Mouse (Mus musculus): Measurements from ENCODE around the gene Cdyl. TPM values are rescaled to one million over a fixed set of nuclear protein-coding genes. Genes with fewer than 3 reads are reported as not detected.
A peak's percentile ranks its signal among the peaks of the same experiment; 100 is the strongest.

The Cdyl gene
- polyA plus RNA-seq, 1 experiment = 2.8 TPM

DNA sequence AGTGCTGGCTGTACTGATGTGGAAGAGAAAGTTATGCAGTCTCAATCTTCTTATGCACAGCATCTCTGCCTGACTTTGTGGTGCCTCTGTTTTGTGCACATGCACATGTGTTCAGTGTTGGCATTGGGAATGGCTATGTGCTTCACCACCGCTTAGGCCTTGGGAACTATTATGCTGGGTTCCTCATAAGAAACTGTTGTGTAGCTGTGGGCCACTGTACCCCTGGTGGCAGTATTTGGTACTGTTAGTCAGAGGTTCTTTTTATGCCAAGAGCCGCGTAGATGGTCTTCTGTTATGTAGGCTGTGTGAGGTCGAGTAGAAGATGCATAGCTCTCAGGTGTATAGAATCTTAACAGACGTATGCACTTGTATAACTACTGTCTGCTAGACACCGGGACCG, 147.4 kb downstream of the Cdyl start:
- no peaks in the 10 kb centered on the region for H3K27me3 ChIP-seq (replicated peaks; ENCODE audit: control insufficient read depth, insufficient read depth, low read length)
- no peaks in the 10 kb centered on the region for H3K36me3 ChIP-seq (ENCODE audit: control insufficient read depth, insufficient read depth, low read length)
- whole genome bisulfite sequencing = 95% methylated on average over 7 of the region's 7 CpGs
- H3K27ac ChIP-seq (ENCODE audit: insufficient read depth, low read depth, low read length) = no peak overlapping the region
- 0 out of 2 replicates have a peak, but pooled peaks have one; percentile 1 for TF ChIP-seq CTCF (conservative IDR thresholded peaks at IDR 0.05; ENCODE audit: insufficient read depth, insufficient read length, low read depth, low read length)
- TF ChIP-seq POLR2A (IDR thresholded peaks at IDR 0.05; ENCODE audit: low read depth, low read length) = no peak
- H3K4me3 ChIP-seq (ENCODE audit: insufficient read depth, low read depth, low read length) = no peak overlapping the region
- H3K4me1 ChIP-seq (ENCODE audit: control insufficient read depth, insufficient read depth, low read length) = no peaks in the 10 kb centered on the region
- DNase-seq = no peak

DNA sequence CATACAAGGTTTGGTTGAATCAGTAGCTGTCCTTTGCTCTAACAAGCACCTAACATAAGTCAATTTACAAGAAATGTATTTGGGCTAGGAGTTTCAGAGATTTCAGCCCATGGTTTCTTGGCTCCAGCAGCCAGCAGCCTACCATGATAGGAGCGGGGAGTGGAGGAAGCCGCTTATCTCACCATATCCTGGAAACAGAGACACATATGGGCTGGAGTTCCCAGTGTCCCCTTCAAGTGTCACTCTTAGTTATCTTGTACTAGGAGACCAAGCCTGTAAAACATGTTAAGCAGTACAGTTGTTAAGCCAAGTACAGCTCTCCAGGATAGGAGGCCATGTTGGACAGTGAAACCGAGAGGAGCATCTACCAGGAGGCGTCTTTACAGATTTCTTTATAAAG, 147.9 kb downstream of the Cdyl start:
- TF ChIP-seq CTCF (conservative IDR thresholded peaks at IDR 0.05; ENCODE audit: insufficient read depth, insufficient read length, low read depth, low read length) (no peak), POLR2A (IDR thresholded peaks at IDR 0.05; ENCODE audit: low read depth, low read length) (no peak)
- no peak overlapping the region for H3K27ac ChIP-seq (ENCODE audit: insufficient read depth, low read depth, low read length)
- 98% methylated on average over 4 of the region's 4 CpGs for WGBS
- no peaks in the 10 kb centered on the region for H3K36me3 ChIP-seq (ENCODE audit: control insufficient read depth, insufficient read depth, low read length)
- no peaks in the 10 kb centered on the region for H3K27me3 ChIP-seq (replicated peaks; ENCODE audit: control insufficient read depth, insufficient read depth, low read length)
- H3K4me3 ChIP-seq (ENCODE audit: insufficient read depth, low read depth, low read length) = no peak overlapping the region
- H3K4me1 ChIP-seq (ENCODE audit: control insufficient read depth, insufficient read depth, low read length) = no peaks in the 10 kb centered on the region
- no peak for DNase-seq

DNA sequence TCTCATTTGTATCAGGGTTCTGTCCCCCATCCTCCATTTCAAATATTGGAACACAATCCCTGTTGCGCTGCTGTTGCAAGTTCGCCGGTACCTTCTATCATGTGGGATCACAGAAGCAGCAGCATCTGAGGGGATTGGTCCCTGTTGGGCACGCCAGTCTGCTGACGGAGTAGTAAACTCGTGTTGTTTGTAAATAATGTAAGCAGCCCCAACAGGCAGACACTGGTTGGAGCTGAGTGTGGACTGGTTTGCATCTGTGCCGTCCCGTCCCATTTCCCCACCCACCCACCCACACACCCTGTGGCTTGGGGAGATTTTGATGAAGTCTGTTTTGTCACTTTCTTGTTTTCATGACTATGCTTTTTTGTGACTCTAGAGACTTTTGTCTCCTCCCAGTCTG, 148.3 kb downstream of the Cdyl start:
- WGBS = 96% methylated on average over 8 of the region's 8 CpGs
- no peak for DNase-seq
- no peaks in the 10 kb centered on the region for H3K27me3 ChIP-seq (replicated peaks; ENCODE audit: control insufficient read depth, insufficient read depth, low read length)

DNA sequence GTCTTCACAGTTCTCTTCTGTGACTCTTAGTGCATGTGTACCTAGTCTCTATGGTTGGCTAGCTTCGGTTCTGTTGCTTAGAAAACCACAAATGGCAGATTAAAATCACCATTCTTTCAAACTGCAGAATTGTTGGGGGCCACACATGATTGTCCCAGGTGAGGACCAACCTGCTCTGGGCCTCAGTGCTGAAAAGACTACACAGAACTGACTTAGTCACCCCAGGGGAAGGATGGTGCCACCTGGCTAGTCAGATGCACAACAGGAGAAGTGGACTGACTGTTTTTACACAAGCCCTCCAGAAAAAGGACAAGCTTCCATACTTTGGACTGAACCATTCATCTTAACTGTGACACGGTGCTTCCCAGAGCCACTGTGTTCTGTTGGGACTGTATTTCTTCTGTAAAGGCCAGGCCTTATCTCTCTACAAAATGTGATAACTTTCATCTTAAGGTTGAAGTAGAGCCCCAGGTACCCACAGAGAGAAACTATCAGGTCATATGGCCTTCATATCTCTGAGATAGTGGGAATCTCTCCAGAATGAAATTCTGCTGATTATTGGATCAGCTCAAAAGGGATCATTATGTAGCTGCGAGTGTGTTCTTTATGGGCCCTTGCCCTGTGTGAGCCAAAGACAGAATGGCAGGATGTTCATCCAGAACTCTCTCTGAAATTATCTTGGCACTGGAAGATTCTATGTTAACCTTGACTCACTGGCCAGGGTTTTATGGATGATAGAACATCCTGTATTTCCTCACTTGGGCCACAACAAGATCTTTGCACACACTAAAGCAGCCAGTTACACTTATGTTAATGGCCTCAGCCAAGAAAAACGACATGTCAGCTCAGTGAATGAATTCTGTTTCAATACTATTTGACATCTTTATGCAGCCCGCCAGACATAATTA, 149.9 kb downstream of the Cdyl start:
- DNase-seq = no peak
- 64% methylated on average over 5 of the region's 5 CpGs for WGBS

More for the DNA sequence above, 148.3 kb downstream of the Cdyl start:
- Histone ChIP-seq H3K36me3 (ENCODE audit: control insufficient read depth, insufficient read depth, low read length) (no peaks in the 10 kb centered on the region), H3K4me1 (ENCODE audit: control insufficient read depth, insufficient read depth, low read length) (no peaks in the 10 kb centered on the region), H3K27ac (ENCODE audit: insufficient read depth, low read depth, low read length) (no peak overlapping the region), H3K4me3 (ENCODE audit: insufficient read depth, low read depth, low read length) (no peak overlapping the region)
- TF ChIP-seq CTCF (conservative IDR thresholded peaks at IDR 0.05; ENCODE audit: insufficient read depth, insufficient read length, low read depth, low read length) (no peak), POLR2A (IDR thresholded peaks at IDR 0.05; ENCODE audit: low read depth, low read length) (no peak)

DNA sequence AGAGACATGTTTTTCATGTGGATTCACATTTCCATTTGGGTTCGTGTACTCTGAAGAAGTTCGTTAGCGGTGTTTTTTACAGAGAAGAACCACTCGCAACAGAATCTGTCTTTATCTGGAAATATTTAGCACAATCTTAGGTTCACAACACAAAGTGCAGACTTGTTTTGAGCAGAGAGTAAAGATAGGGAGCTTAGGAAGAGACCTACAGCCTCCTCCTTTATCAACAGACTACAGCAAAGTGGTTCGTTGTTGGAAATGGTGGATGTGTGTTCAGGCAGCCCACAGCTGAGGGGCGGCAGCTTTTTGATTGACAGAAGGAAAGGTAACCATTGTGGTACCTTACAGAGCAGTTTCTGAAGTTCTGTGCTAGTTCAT, 150.5 kb downstream of the Cdyl start:
- H3K27me3 ChIP-seq (replicated peaks; ENCODE audit: control insufficient read depth, insufficient read depth, low read length) = no peaks in the 10 kb centered on the region
- no peaks in the 10 kb centered on the region for H3K36me3 ChIP-seq (ENCODE audit: control insufficient read depth, insufficient read depth, low read length)
- WGBS = 89% methylated on average over 6 of the region's 6 CpGs
- H3K4me1 ChIP-seq (ENCODE audit: control insufficient read depth, insufficient read depth, low read length) = no peaks in the 10 kb centered on the region
- no peak overlapping the region for H3K27ac ChIP-seq (ENCODE audit: insufficient read depth, low read depth, low read length)
- no peak for TF ChIP-seq CTCF (conservative IDR thresholded peaks at IDR 0.05; ENCODE audit: insufficient read depth, insufficient read length, low read depth, low read length)
- TF ChIP-seq POLR2A (IDR thresholded peaks at IDR 0.05; ENCODE audit: low read depth, low read length) = no peak
- no peak overlapping the region for H3K4me3 ChIP-seq (ENCODE audit: insufficient read depth, low read depth, low read length)
- no peak for DNase-seq

More for the DNA sequence above, 149.9 kb downstream of the Cdyl start:
- H3K27ac ChIP-seq (ENCODE audit: insufficient read depth, low read depth, low read length) = no peak overlapping the region
- no peak for TF ChIP-seq CTCF (conservative IDR thresholded peaks at IDR 0.05; ENCODE audit: insufficient read depth, insufficient read length, low read depth, low read length)
- TF ChIP-seq POLR2A (IDR thresholded peaks at IDR 0.05; ENCODE audit: low read depth, low read length) = no peak
- H3K4me3 ChIP-seq (ENCODE audit: insufficient read depth, low read depth, low read length) = no peak overlapping the region
- no peaks in the 10 kb centered on the region for H3K27me3 ChIP-seq (replicated peaks; ENCODE audit: control insufficient read depth, insufficient read depth, low read length)
- no peaks in the 10 kb centered on the region for H3K36me3 ChIP-seq (ENCODE audit: control insufficient read depth, insufficient read depth, low read length)
- no peaks in the 10 kb centered on the region for H3K4me1 ChIP-seq (ENCODE audit: control insufficient read depth, insufficient read depth, low read length)

DNA sequence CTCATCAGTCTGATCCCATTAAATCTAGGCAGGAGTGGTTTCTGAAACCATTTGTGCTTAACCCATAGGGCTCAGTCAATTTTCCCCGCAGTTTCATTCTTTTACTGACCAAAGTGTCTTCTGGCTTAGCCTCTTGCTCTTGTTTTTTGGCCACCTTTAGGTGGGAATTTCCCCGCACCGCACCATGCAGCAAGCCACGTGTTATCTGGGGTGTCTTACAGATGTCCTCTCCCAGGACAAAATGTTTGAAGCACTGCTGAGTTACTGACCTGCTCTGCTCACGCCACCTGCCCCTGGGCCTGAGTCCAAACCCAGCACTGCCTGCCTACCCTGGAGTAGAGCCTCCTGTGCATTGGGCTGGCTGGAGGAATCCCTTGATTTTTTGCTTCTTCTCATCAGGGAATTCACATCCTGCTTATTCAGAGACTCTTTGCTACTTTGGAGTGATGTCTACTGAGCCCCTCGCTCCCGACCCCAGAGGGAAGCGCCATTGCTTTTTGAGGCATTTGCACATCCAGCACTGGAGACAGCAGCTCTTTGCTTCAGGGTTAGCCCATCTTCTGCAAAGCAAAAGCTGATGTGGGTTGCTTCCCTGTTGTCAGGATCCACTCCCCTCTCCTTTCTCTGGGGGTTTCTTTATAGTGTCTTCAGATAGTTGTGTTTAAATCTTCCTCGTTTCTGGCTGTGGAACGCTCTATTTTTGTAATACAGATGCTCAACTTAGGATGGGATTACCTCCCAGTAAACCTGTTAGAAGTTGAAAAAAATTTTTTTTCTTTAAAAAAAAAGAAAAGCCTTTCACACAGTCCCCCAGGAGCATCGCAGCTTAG, 151.9 kb downstream of the Cdyl start:
- H3K27me3 ChIP-seq (replicated peaks; ENCODE audit: control insufficient read depth, insufficient read depth, low read length) = no peaks in the 10 kb centered on the region
- TF ChIP-seq CTCF (conservative IDR thresholded peaks at IDR 0.05; ENCODE audit: insufficient read depth, insufficient read length, low read depth, low read length) = no peak
- no peak for TF ChIP-seq POLR2A (IDR thresholded peaks at IDR 0.05; ENCODE audit: low read depth, low read length)
- no peak overlapping the region for H3K4me3 ChIP-seq (ENCODE audit: insufficient read depth, low read depth, low read length)
- no peak for DNase-seq
- no peaks in the 10 kb centered on the region for H3K36me3 ChIP-seq (ENCODE audit: control insufficient read depth, insufficient read depth, low read length)
- H3K27ac ChIP-seq (ENCODE audit: insufficient read depth, low read depth, low read length) = no peak overlapping the region
- peaks cover 3% of the 10 kb centered on the region for H3K4me1 ChIP-seq (ENCODE audit: control insufficient read depth, insufficient read depth, low read length)
- WGBS = 81% methylated on average over 11 of the region's 11 CpGs

DNA sequence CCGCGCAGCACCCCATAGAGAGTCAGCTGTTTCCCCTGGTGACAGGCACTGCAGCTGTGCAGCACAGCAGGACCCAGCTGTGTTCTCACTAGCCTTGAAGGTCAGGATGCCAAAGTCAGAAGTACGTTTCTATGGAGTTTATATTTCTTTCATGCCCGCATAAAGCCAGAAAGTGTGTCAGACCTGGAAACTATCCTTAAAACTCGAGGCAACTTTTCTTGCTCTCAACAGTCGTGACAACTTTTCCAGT, 152.5 kb downstream of the Cdyl start:
- H3K4me3 ChIP-seq (ENCODE audit: insufficient read depth, low read depth, low read length) = no peak overlapping the region
- WGBS = 68% methylated on average over 6 of the region's 6 CpGs
- H3K4me1 ChIP-seq (ENCODE audit: control insufficient read depth, insufficient read depth, low read length) = peaks cover 3% of the 10 kb centered on the region
- TF ChIP-seq CTCF (conservative IDR thresholded peaks at IDR 0.05; ENCODE audit: insufficient read depth, insufficient read length, low read depth, low read length) (no peak), POLR2A (IDR thresholded peaks at IDR 0.05; ENCODE audit: low read depth, low read length) (no peak)
- DNase-seq = no peak
- no peaks in the 10 kb centered on the region for H3K36me3 ChIP-seq (ENCODE audit: control insufficient read depth, insufficient read depth, low read length)
- no peaks in the 10 kb centered on the region for H3K27me3 ChIP-seq (replicated peaks; ENCODE audit: control insufficient read depth, insufficient read depth, low read length)
- H3K27ac ChIP-seq (ENCODE audit: insufficient read depth, low read depth, low read length) = no peak overlapping the region

Data from kidney, adult 2 months (tissue).